Mouse (Mus musculus) cerebellum, postnatal 10 days (tissue): ENCODE results near the gene Egfl7.
A peak's percentile ranks its signal among the peaks of the same experiment; 100 is the strongest.

Source experiments
- DNase-seq, 2 experiments: peaks; one replicate each; pipeline ENCODE4 v3.0.0; 2021; ENCODE audit warnings: mixed read lengths in 2 of 2

Egfl7 gene

DNA sequence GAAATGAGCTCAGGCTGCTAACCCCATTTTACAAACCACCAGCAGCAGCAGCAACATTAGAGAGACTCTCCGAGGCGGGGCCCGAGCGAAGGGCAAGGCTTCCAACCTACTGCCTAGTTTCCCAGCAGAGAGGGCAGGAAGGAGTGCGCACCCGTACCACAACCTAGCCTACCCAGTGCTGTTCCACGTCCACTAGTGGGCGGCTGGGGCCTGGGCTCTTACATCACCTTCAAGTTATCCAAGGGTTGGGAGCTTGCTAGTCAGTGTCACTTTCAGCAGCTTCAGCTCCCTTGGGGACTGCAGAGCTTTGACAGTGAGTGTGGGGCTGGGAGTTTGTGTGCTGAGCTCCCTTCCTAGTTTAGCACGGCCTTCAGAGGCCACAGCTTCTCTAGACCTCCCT is 8.4 kb upstream of the Egfl7 start:
- DNase-seq: no peak

DNA sequence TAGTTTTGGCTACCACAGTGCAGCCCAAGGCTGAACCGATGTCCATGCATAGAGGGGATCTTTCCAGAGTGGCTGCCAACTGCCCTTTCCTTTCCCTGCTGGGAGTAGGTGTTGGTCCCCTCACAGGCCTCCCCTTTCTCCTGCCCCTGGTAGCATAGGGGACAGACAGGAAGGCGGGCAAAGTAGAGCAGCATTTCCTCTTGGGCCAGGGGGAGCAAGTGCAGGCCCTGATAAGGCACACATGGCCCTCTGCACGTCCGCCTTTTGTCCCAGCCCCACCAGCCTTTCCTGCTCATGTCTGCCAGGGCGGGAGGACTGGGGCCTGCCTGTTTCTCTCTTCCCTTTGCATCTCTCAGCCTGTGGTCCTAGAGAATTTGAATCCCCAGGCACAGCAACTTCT is 8.0 kb upstream of the Egfl7 start:
- DNase-seq: no peak

DNA sequence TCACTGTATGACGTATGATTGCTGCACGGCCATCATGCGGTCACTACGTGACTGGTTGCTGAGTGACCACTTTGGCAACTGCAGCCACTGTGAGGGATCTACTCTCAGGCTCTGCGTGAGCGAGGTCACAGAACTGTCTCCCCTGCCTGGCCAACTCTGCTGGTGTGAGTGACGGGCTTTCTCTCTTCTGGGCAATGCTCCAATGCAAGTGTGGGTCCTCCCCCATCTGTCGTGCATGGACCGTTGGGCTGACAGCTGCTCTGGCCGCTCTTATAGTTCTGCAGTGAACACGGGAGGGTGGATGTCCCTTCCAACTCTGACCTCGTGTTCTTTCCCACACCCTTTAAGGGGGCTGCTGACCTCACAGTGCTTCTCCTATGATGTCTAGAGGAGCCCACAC is 6.4 kb upstream of the Egfl7 start:
- peak; percentile 85 to 88 for DNase-seq

DNA sequence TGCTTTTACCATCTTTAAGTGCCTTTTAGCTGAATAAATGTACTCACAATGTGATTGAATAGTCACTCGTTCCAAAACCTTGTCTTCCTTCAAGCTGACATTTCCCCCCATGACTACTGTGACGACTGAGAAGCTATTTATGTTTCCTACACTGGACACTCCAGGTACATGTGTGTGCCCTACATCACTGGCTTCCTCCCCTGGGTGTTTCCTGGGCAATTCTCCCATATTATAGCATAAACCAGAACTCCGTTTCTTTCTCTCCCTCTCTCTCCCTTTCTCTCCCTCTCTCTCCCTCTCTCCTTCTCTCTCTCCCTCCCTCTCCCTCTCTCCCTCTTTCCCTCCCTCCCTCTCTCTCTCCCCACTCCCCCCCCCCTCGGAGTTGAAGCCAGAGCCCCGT is 6.0 kb upstream of the Egfl7 start:
- DNase-seq: peak; percentile 54 to 56

DNA sequence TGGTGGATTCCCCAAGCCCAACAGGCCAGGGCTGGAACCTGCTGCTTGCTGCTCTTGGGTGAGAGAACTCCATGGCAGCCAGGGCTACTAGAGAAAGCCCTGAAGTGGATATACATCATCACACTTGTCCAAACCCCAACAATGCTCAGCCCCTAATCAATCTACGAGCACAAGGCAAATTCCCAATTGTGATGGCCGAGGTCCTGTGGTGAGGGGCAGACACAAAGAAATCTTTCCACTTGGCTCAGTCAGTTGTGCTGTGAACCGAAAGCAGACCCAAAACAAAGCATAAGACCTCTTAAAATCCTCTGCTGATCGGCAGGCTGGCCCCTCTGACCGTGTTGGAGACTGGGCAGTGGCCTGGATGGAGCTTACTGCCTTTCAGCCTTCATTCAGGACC is 5.0 kb upstream of the Egfl7 start:
- DNase-seq: no peak

DNA sequence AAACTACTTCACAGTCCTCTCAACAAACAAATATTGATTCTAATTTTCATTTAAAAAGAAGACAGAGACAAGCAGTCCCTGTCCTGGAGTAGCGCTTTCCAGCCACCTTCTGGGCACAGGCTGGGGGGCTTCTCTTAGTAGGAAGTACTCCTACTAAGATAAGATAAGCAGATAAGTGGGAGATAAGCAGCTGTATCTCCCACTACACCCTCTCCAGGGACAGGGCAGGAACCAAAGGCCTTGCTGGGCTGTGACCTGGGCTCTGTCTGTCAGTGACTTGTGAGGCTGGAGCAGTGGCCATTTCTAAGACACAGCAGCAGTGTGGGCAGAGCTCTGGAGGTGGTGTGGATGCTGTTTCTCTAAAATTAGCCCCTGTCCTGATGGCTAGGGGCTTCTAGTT is 4.4 kb upstream of the Egfl7 start:
- DNase-seq: no peak

DNA sequence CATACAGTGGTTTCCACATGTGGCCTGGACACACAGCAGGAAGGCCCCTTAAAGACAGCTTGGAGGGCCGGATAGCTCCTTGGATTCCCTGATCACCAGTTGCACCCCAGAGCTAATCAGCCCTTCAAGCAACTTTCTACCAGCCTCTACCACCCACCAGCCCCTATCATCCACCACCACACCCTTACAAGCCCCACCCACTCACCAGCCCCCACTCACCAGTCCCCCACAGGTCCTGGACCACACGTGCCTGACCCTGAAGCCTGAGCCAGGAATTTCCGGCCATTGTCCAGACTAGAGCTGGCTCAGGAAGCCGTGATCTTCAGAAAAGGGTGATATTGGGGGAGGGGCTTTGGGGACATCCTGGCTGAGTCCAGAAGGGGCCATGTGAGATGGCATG is 3.9 kb upstream of the Egfl7 start:
- no peak for DNase-seq

DNA sequence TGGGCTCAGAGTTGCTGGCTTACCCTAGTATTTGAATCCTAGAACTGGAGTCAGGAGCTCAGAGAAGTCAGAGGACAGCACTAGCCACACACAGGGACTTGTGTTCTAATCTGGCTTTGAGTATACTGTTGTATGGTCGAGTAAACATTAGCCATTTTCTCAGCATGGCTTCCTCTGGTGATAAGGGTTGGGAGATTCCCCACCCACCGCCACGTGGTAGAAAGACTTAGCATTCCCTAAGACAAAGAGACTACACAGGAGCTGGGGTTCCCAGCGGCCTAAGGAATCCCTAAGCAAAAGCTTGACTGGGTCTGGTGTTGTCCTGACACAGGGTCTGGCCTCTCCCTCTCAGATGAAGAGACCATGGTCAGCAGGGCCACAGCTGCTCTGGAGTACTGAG is 3.4 kb upstream of the Egfl7 start:
- no peak for DNase-seq

DNA sequence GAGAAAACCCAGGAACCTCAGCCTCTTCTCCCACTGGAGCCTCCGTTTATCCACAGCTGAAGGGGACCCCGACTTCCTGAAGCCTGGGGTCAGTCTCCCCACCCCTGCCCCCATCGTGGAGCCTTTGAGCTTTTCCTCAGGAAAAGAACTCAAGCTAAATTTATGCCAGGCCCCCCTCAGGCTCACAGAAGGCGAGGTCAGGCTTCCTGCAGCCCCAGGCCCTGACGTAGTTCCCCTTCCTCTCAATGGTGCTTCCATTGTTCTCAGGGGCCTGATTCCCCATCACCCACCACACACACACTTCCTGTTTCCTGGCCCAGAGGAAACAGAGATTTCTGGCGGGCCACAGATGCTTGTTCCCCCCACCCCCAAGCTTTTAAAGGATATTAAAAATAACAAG is 1.4 kb upstream of the Egfl7 start:
- DNase-seq: no peak

DNA sequence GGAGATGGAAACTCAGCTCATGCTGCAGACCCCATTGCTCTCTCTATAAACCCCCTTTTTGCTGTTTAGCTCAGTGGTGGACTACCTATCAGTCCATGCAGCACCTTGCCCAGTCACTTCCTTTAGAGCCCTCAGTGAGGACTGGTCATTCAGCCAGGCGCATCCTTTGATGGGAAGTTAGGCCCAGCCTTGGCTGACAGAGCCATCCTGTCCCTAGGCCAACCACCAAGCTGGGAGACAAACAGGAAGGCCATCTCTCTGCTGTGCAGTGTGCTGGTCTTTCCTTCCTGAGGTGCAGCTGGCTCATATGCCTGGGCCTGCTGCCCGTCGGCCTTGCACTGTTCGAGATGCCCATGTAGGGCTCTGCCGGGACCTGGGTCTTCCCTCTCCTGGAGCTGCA is 937 bp downstream of the Egfl7 start:
- no peak for DNase-seq

DNA sequence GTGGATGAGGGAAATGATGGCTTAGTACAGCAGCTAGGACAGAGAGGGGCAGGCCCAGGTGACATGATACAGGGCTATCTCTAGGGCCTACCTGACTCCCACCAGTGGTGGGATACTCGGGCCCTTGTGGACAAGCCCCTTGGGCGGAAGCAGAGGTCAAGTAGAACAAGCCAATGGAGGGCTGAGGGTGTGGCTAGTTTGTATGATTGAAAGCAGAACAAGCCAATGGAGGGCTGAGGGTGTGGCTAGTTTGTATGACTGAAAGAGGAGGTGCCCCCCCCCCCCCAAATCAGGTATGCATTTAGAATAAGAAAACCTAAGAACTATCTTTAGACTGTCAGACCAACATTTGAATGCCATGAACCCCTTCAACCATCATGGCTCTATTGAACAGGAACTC is 2.4 kb downstream of the Egfl7 start:
- no peak for DNase-seq

DNA sequence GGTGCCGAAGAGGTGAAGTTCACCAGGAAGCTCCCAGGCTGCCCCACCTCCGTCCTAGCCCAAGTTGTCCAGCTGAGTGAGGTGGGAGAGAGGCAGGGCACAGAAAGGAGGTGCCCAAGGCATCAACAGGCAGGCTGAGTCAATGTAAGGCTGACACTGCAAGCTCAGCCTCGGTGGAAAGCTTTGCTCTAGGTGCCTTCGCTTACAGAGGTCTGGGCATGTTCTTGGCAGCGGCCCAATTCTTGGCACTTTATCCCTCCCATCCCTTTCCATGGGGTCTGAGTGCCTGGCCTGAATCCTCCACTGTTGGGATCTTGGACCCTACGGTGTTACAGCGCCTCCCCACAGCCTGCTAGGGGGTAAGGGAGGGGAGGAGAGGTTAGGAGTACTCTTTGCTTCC is 2.9 kb downstream of the Egfl7 start:
- DNase-seq: peak; percentile 50 to 54

DNA sequence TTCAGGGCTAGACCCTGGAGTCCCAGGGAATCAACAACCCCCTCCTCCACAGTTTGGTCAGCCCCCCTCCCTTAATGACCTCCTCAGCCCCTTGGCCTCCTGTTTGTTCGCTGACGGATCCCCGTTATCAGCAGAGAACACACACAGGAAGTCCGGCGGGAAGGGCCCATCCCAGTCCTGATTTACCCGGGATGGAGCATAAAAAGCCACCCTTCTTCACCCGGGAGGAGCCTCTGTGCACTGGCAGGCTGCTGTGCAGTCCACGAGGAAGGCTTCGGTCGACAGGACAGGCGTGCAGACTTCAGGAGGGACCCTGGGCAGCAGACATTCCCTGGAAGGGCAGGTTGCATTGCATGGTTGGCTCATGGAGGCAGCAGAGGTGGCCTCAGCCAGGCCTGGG is 3.8 kb downstream of the Egfl7 start:
- DNase-seq: no peak

DNA sequence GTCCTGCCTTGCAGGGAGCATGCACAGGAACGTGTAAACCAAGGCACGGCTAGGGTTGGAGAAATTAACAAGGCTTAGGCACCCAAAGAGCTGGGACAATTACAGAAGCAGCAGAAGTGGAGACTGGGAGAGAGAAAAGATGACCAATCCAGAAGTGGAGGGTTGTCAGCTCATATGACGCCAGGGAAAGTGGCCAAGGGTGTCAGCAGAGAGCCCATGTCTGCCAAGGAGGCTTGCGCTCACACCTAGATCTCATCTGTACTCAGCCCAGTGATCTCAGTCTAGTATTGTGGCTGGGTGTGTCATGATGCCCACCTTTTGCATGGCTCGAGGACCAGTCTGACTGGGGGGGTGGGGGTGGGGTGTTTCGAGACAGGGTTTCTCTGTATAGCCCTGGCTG is 5.9 kb downstream of the Egfl7 start:
- DNase-seq: peak; percentile 64 to 68

DNA sequence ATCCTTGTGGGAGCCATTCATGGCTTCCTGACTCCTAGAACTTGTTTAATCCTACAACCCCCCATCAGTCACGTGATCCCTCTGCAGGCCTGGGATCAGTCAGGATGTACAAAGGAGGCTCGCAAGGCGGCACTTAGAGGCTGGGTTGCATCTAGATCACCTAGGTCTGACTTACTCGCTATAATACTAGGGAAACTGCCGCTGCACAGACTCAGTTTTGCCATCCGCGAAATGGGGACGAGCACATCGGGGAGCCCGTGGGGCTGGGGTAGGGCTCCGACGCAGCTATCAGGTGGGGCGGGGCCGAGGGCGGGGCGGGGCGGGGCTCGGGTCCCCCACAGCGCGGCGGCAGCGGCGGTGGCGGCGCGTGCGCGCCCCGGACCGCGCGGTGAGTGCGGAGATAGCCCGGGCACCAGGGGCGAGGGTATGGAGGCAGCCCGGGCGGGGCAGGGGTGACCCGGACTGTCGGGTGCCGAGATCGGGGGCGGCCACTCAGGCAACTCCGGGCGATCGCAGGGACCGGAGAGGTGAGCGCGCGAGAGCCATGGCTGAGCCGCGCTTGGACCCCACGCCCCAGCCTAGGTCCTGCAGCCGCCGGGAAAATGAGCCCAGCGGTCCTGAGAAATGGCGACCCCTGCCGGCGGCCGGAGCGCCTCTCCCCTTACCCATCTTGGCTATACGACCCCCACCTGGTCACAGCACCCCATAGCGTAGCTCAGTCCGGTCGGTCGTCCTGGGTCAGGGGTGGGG is 6.7 kb downstream of the Egfl7 start, which contains the start of gene Gm20532:
Gene Gm20532 (plus strand): TSS at position 346 of the 750 bp plus-strand sequence.
- DNase-seq: peak; percentile 91 to 93

DNA sequence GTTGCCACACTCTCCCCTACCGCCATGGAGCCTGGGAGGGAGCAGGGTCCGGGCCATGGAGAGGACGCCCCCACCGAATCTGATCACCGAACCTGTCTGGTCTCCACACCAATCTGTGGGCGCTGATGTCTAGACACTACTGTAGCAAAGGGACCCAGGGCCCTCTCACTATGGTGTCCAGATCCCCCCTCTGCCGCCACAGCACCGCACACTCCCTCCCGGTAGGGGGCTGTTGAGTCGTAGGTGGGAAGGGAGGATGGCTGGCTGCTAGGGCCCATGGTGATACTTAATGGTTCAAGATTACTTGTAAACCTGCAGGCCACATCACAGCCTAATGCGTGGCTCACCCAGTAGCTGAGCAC is 7.2 kb downstream of the Egfl7 start:
- no peak for DNase-seq

DNA sequence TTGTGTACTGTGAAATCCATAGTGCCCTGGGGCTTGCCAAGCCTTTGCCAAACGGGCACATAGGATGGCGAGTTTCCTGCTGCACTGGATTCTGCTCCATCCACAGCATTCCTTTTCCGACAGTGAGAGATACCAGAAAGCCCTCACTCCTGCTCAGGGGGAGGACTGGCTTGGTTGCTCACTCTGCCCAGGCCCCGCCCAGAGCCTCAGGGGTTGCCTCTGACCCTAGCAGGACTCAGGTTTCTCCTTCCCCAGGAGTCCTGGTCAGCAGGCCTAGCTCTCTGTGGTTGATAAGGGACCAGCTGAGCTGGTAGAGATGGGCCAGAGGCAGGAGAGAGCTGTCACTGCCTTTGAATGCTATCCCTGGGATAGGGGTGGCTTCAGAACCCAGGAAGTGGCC is 8.8 kb downstream of the Egfl7 start:
- DNase-seq: no peak

DNA sequence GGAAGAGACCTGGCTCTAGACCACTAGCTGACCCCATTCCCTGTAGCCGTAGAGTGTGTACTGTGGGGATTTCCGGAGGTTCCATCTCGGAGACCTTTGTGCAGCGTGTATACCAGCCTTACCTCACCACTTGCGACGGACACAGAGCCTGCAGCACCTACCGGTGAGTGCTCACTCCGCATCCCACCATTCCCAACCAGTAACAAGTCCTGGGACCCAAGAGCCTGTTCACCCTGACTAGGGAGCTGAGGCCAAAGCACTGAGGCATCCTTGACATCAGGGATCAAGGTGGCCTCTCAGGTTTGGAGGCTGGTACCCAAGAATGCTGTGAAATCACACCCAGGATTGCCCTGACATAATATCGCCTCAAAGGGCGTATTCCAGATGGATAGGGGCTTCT is 9.5 kb downstream of the Egfl7 start:
- no peak for DNase-seq

DNA sequence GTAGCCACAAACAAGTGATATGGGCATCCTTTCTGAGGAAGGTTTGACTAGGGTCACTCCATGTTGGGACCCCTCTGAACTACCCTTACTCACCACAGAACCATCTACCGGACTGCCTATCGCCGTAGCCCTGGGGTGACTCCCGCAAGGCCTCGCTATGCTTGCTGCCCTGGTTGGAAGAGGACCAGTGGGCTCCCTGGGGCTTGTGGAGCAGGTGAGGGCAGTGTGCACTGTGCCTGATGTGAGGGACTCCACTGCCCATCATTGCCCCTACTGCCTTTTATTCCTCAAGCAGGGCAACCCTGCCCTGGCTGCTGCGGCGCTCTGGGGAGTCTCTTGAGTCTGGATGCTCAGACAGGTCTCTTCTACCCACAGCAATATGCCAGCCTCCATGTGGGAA is 10.5 kb downstream of the Egfl7 start:
- DNase-seq: no peak

DNA sequence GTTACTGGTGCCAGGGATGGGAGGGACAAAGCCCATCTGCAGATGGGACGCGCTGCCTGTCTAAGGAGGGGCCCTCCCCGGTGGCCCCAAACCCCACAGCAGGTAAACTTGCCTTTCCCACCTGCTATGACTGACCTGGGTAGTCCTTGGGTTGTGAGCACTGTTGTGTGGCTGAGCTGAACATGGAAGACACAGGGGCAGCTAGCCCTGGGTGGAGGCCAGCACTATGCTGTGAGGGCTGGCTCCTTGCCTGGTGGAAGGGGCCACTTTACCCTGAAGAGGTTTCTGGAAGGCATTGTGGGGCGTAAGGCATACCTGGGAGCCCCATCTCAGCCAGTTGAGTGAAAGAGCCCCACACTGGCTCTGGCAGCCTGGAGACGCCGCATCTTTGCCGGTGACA is 11.1 kb downstream of the Egfl7 start:
- peak; percentile 85 to 88 for DNase-seq

DNA sequence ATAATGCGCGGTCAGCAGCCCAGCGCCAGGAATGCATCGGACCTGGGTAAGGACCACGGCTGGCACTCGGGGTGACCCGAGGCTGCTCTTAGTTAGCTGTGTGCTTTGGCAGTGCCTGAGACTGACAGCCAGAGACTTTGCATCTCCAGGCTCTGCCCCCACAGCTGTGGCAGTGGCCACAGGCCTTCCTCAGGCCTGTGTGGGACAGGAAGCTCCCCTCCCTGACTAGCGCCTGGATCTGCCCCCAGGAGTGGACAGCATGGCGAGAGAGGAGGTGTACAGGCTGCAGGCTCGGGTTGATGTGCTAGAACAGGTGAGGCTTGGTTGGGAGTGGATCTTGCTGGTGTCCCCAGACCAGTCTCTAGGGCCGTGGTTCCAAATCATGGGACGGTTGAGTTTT is 11.6 kb downstream of the Egfl7 start:
- no peak for DNase-seq

DNA sequence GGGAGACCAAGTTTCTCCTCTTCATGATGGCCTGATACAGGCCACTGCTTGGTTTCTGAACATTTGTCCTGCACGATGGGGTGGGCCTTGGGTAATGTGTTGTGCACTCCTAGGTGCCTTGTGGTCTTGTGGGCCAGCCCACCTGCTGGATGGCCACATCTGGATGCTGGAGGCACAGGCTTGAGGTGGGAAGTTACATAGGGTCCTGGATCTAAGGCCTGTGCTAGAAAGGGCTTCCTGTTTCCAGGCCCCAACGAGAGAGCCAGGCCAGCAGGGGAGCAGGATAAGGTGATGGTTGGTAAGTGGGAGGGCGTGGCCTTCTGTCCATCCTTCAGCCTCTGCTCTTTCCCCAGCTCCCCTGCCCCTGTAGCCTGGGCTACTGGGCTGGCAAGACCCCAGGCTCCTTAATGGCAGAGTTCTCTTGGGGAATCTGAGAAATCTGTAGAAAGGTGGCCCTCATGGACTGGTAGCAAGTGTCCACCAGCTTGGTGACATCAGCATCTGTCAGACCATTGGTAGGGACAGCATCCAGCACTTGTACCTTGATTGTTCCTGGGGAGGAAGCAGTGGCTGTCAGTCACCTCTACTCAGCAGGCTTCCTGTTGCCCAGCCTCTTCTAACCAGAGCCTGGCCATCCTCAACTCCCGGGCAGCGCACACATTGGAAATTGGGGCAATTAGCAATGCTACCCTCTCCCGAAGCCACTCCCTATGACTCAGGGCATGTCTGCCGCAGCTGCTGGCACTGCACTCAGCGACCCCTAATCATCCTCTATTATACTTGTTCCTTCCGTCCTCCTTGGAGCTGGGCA is 13.6 kb downstream of the Egfl7 start:
- no peak for DNase-seq

DNA sequence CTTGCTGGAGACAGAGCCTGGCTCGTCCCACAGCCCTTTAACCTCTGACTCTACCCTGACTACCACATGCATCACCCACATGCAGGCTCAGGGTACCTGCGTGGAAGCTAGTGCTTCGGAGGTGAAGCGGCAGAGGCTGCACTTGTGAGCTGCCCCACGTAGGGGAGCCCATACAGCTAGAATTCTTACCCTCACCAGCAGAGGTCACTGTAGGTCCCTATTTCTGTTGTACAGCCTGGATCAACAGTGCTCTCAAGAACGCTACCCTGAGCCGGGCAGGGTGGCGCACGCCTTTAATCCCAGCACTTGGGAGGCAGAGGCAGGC is 14.2 kb downstream of the Egfl7 start:
- peak; percentile 60 to 61 for DNase-seq

DNA sequence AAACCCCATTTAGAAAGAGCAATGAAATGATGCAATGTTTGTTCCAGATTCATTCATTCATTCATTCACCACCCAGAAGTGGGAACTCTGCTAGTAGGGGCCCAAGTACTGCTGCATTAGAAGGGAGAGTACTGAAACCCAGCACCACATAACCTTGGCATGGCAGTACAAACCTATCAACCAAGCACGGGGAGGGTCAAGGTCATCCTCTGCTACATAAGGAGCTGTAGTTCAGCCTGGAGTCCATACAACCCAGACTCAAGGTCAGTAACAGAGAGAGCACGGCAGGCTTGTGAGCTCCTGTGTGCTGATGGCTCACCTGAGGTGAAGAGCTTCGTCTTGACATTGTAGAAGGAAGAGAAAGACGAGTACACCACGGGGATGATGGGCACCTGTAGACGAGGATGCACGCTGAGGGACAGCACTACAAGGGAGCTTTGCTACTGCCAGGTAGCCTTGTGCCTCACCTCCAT is 14.7 kb downstream of the Egfl7 start:
- DNase-seq: no peak
